Mouse (Mus musculus) kidney, embryonic 15.5 days (tissue): Measurements from ENCODE around the gene Ip6k3. TPM values are rescaled to one million over a fixed set of nuclear protein-coding genes. Genes with fewer than 3 reads are reported as not detected.

Source experiments
- ATAC-seq: fragments of 200-750 bp; cut with Nextera tagmentation; replicated peaks from 2 replicates; pipeline ENCODE4 v1.8.0; 2017; ENCODE audit warnings: moderate TSS enrichment; ENCODE audit not compliant: low FRiP score
- H3K27ac ChIP-seq: fragments of 300-500 bp; sonication (generic); 2 replicates; pipeline ENCODE4 v1.5.1; 2015; ENCODE audit warnings: mild to moderate bottlenecking, inconsistent platforms
- H3K27me3 ChIP-seq: fragments of 300-500 bp; sonication (generic); 2 replicates; pipeline ENCODE4 v1.6.1; 2015; ENCODE audit warnings: inconsistent platforms
- H3K36me3 ChIP-seq: fragments of 300-500 bp; sonication (generic); 2 replicates; pipeline ENCODE4 v1.6.1; 2015; ENCODE audit warnings: inconsistent platforms
- H3K4me1 ChIP-seq: fragments of 300-500 bp; sonication (generic); 2 replicates; pipeline ENCODE4 v1.6.1; 2015; ENCODE audit warnings: inconsistent platforms
- H3K4me2 ChIP-seq: fragments of 300-500 bp; sonication (generic); 2 replicates; pipeline ENCODE4 v1.6.1; 2015; ENCODE audit warnings: moderate library complexity, mild to moderate bottlenecking, inconsistent platforms
- H3K4me3 ChIP-seq: fragments of 300-500 bp; sonication (generic); replicated peaks from 2 replicates; pipeline ENCODE4 v1.5.1; 2015; ENCODE audit warnings: mild to moderate bottlenecking, inconsistent platforms
- H3K9ac ChIP-seq: fragments of 300-500 bp; sonication (generic); 2 replicates; pipeline ENCODE4 v1.6.1; 2015; ENCODE audit warnings: mild to moderate bottlenecking, inconsistent platforms
- H3K9me3 ChIP-seq: fragments of 300-500 bp; sonication (generic); replicated peaks from 2 replicates; pipeline ENCODE4 v1.6.1; 2016; ENCODE audit warnings: inconsistent platforms
- WGBS: fragments of 180-500 bp; shearing (Covaris S2); methylation state at CpG from one replicate; pipeline ENCODE4 v1.1.7; 2015; ENCODE audit warnings: mixed read lengths; 5-methylcytosine and 5-hydroxymethylcytosine counted together
- polyA plus RNA-seq: library from polyadenylated mRNA; unstranded; fragments of >200 nt; fragmentation: Nextera tagmentation; extraction: Ambion mirVana; gene quantifications from 2 replicates; pipeline ENCODE4 v1.2.1, GENCODE M21; 2015

The Ip6k3 gene
- polyA plus RNA-seq, 1 experiment from 2014 or later: 0.10 TPM

GRCm38 (mm10) chr17:27119954-27120353, 47.6 kb downstream of the Ip6k3 start:
- no peak for ATAC-seq
- H3K27me3 ChIP-seq: no peaks in the 10 kb centered on the region
- H3K4me2 ChIP-seq: no peak overlapping the region
- WGBS: 42% methylated on average over 8 of the region's 8 CpGs
- H3K27ac ChIP-seq: peak overlapping the region; percentile 19; the same call in 1 of the 2 replicates
- H3K4me1 ChIP-seq: peaks cover 27% of the 10 kb centered on the region
- no peaks in the 10 kb centered on the region for H3K9me3 ChIP-seq
- peaks cover 80% of the 10 kb centered on the region for H3K36me3 ChIP-seq
- no peak overlapping the region for H3K9ac ChIP-seq
- H3K4me3 ChIP-seq: no peak overlapping the region

- Histone ChIP-seq H3K9me3 (no peaks in the 10 kb centered on the region), H3K27me3 (no peaks in the 10 kb centered on the region), H3K9ac (no peak overlapping the region), H3K27ac (no peak overlapping the region), H3K4me3 (no peak overlapping the region), H3K4me2 (no peak overlapping the region), H3K36me3 (peaks cover 80% of the 10 kb centered on the region), H3K4me1 (peaks cover 26% of the 10 kb centered on the region)
- WGBS: 80% methylated on average over 4 of the region's 4 CpGs
- no peak for ATAC-seq
Measured at GRCm38 (mm10) chr17:27119540-27119895, 48.1 kb downstream of the Ip6k3 start.

DNA sequence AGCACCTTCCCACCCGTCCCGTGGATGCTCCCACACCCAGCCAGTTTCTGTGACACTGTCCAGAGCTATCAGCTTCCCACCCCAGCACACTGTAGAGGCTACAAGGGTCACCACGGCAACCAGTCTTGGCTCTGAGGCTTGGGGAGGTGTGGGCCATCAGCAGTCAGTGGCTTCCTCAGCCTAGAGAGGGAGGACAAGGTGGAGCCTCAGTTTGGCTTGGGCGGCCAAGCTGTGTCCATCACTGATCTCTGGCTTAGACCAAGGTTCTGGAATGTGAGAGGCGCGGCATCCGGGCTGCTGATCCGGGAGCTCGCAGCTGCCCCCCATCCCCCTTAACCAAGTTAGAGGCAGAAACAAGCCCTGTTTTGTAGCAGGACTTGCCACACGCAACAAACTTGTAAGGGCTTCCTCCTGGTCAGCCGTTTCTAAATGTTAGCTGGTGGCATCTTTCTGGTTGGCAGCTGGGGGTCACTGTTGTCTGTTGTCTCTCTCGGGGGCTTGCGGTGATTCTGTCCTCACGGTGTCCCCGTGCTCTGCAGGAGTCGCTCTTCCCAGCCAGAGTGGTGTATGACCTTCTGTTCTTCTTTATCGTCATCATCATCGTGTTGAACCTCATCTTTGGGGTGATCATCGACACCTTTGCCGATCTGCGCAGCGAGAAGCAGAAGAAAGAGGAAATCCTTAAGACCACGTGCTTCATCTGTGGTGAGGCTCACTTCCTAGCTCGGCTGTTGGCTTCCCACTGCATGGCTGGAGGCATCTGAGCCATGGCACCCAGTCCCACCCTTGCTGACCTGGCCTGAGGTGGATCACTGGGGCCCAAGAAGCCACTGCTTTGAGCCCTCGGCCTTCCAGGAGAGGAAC, 48.7 kb downstream of the Ip6k3 start:
- Histone ChIP-seq H3K27me3 (no peaks in the 10 kb centered on the region), H3K4me1 (peaks cover 26% of the 10 kb centered on the region), H3K4me3 (no peak overlapping the region), H3K4me2 (no peak overlapping the region), H3K27ac (no peak overlapping the region), H3K36me3 (peaks cover 80% of the 10 kb centered on the region), H3K9me3 (no peaks in the 10 kb centered on the region), H3K9ac (no peak overlapping the region)
- no peak for ATAC-seq
- WGBS: 81% methylated on average over 25 of the region's 25 CpGs

- WGBS: 90% methylated on average over 7 of the region's 7 CpGs
- no peak overlapping the region for H3K27ac ChIP-seq
- ATAC-seq: no peak
- H3K9me3 ChIP-seq: no peaks in the 10 kb centered on the region
- 0 out of 2 replicates have a peak, but pooled peaks cover 2% of the 10 kb centered on the region for H3K4me1 ChIP-seq
- no peak overlapping the region for H3K4me2 ChIP-seq
- H3K9ac ChIP-seq: no peak overlapping the region
- no peaks in the 10 kb centered on the region for H3K27me3 ChIP-seq
- H3K4me3 ChIP-seq: no peak overlapping the region
- H3K36me3 ChIP-seq: peaks cover 64% of the 10 kb centered on the region
Measured at GRCm38 (mm10) chr17:27110072-27110471, 57.5 kb downstream of the Ip6k3 start.

DNA sequence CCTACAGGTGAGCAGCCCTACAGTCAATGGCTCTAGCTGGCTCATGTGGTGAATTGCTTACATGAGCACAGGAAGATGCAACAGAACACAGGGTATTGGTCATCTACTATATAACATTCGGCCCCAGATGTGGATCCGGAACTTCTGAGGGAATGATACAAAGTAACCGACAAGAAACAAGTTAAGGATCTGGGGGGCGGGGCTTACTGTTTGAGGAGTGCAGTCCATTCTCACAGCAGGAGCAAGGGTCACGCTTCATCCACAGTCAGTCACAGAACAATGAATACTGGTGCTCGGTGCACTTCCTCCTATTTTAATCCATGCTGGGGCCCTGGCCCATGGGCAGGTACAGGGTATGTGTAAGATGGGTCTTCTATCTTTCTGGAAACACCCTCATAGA, 59.7 kb downstream of the Ip6k3 start:
- Histone ChIP-seq H3K9ac (no peak overlapping the region), H3K4me1 (no peaks in the 10 kb centered on the region), H3K27me3 (no peaks in the 10 kb centered on the region), H3K4me3 (no peak overlapping the region), H3K4me2 (no peak overlapping the region), H3K9me3 (no peaks in the 10 kb centered on the region), H3K27ac (no peak overlapping the region), H3K36me3 (peaks cover 50% of the 10 kb centered on the region)
- ATAC-seq: no peak
- 75% methylated on average over 6 of the region's 6 CpGs for WGBS

DNA sequence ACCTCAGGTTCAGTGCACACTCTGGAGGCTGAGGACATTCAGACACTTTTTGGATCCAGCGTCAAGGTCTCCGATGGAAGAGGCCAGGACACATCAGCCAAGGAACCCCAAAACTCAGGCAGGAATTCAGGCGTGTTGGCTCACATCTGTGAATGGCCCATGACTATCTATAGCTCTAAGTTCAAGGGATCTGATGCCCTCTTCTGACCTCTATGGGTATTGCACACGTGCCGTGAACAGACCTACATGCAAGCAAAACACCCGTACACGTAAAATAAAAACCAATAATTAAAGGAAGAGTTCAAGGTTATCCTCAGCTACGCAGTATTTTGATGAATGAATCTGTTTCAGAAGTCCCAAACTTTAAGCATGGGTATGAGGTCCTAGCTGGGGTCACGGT, 60.9 kb downstream of the Ip6k3 start:
- Histone ChIP-seq H3K4me2 (no peak overlapping the region), H3K4me3 (no peak overlapping the region), H3K9me3 (no peaks in the 10 kb centered on the region), H3K36me3 (peaks cover 47% of the 10 kb centered on the region), H3K27ac (no peak overlapping the region), H3K4me1 (no peaks in the 10 kb centered on the region), H3K9ac (no peak overlapping the region), H3K27me3 (no peaks in the 10 kb centered on the region)
- ATAC-seq: no peak
- 82% methylated on average over 9 of the region's 9 CpGs for WGBS

DNA sequence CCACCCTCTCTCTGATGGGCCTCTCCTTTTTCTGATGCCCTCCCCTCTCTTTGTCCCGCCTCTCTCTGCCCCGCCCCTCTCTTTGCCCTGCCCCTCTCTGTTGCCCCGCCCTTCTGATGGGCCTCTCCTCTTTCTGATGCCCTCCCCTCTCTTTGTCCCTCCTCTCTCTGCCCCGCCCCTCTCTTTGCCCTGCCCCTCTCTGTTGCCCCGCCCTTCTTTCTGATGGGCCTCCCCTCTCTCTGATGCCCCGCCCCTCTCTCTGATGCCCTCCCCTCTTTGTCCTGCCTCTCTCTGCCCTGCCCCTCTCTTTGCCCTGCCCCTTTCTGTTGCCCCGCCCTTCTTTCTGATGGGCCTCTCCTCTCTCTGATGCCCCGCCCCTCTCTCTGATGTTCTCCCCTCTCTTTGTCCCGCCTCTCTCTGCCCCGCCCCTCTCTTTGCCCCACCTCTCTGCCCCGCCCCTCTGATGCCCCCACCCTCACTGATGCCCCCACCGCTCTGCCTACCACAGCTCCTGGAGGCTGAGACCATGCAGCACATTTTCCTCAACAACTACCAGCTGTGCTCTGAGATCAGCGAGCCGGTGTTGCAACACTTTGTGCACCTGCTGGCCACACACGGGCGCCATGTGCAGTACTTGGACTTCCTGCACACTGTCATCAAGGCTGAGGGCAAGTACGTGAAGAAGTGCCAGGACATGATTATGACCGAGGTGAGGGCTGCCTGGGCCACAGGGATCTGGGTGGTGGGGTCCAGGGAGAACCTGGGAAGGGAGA, 61.7 kb downstream of the Ip6k3 start:
- 73% methylated on average over 17 of the region's 18 CpGs for WGBS
- no peak for ATAC-seq
- peaks cover 39% of the 10 kb centered on the region for H3K36me3 ChIP-seq
- H3K9ac ChIP-seq: no peak overlapping the region
- H3K4me3 ChIP-seq: no peak overlapping the region
- no peaks in the 10 kb centered on the region for H3K9me3 ChIP-seq
- H3K27me3 ChIP-seq: no peaks in the 10 kb centered on the region
- no peak overlapping the region for H3K27ac ChIP-seq
- no peaks in the 10 kb centered on the region for H3K4me1 ChIP-seq
- no peak overlapping the region for H3K4me2 ChIP-seq

- Histone ChIP-seq H3K27me3 (no peaks in the 10 kb centered on the region), H3K36me3 (peaks cover 35% of the 10 kb centered on the region), H3K4me2 (no peak overlapping the region), H3K27ac (no peak overlapping the region), H3K4me1 (no peaks in the 10 kb centered on the region), H3K9me3 (no peaks in the 10 kb centered on the region), H3K4me3 (no peak overlapping the region), H3K9ac (no peak overlapping the region)
- no peak for ATAC-seq
- 73% methylated on average over 5 of the region's 5 CpGs for WGBS
Measured at GRCm38 (mm10) chr17:27101675-27102074, 65.9 kb downstream of the Ip6k3 start.

GRCm38 (mm10) chr17:27095690-27096089, 71.9 kb downstream of the Ip6k3 start:
- H3K9me3 ChIP-seq: no peaks in the 10 kb centered on the region
- peak; percentile 42; the same call in 1 of the 2 replicates for ATAC-seq
- no peak overlapping the region for H3K9ac ChIP-seq
- H3K4me3 ChIP-seq: no peak overlapping the region
- no peak overlapping the region for H3K27ac ChIP-seq
- 33% methylated on average over 13 of the region's 13 CpGs for WGBS
- H3K4me2 ChIP-seq: no peak overlapping the region
- H3K36me3 ChIP-seq: peaks cover 48% of the 10 kb centered on the region
- no peaks in the 10 kb centered on the region for H3K4me1 ChIP-seq
- H3K27me3 ChIP-seq: no peaks in the 10 kb centered on the region

Other genes with a start within 250 kb of the Ip6k3 start
- gene Phf1, start 234.7 kb downstream of the Ip6k3 start, polyA plus RNA-seq: 7.0 and 8.7 TPM in 2 replicates
- gene Cuta, start 228.2 kb downstream of the Ip6k3 start, polyA plus RNA-seq: 192 and 203 TPM in 2 replicates
- 1.9 and 2.0 TPM in 2 replicates for gene Syngap1, start 226.5 kb downstream of the Ip6k3 start, polyA plus RNA-seq
- 18.4 and 20.0 TPM in 2 replicates for gene Zbtb9, start 194.6 kb downstream of the Ip6k3 start, polyA plus RNA-seq
- gene Bak1, start 138.8 kb downstream of the Ip6k3 start, polyA plus RNA-seq: 7.1 and 8.5 TPM in 2 replicates
- 7.4 and 8.3 TPM in 2 replicates for gene Itpr3, start 110.5 kb downstream of the Ip6k3 start, polyA plus RNA-seq
- gene Uqcc2, start 33.9 kb downstream of the Ip6k3 start, polyA plus RNA-seq: 297 and 300 TPM in 2 replicates
- 13.3 and 16.7 TPM in 2 replicates for gene Lemd2, start 36.7 kb upstream of the Ip6k3 start, polyA plus RNA-seq